Comparison of ENCODE assay signal across 12 mouse cellular contexts in genomic region chr1:171540694-171541093, GRCm38 (mm10).
"Had no signal": no experiment of that assay in that cellular context is flagged by ENCODE, and none has a peak within 500 bp of the region (broad histone marks: within the 10 kb centered on the region; RNA-seq: fewer than 3 reads in every experiment).

No protein-coding gene starts in this region.

- DNase-seq: lung, adult 18-20 months; lung, embryonic 14.5 days; lung, postnatal 10 days; lung, postnatal 4 days; midbrain, embryonic 14.5 days; retina, postnatal 1 day; right cerebral cortex, adult 18-20 months; right cerebral cortex, postnatal 25 days; right cerebral cortex, postnatal 4 days; thymus, adult 18-20 months; thymus, postnatal 14 days; thymus, postnatal 36 days had no signal
